Mouse (Mus musculus) retina, postnatal 7 days (tissue): ENCODE data around the gene Mapk8.

ENCODE experiments used
- DNase-seq: peaks from one replicate; pipeline ENCODE4 v3.0.0-alpha.2; 2012; ENCODE audit warnings: low read depth, low spot score

Gene Mapk8

GRCm38 (mm10) chr14:33398065-33398860, 48.7 kb downstream of the Mapk8 start:
- no peak for DNase-seq

- no peak for DNase-seq
Measured at GRCm38 (mm10) chr14:33380830-33381457, 66.0 kb downstream of the Mapk8 start.

DNA sequence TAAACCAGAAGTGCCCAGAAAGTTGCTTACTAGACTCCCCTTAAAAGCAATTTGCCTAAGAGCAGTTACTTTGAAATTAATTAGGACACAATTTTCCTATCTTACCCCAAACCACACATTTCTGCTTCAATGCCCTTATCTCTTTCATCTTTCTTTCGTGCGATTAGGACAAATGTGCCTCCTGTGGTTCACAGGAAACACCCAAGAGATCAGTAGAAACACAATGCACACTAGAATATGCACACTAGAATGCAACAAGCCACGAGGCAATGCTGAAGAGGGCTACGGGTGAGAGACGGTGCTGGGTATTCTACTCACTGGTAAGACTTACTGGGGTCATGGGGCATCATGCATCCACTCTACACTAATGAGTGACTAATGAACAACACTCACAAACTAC, 68.2 kb downstream of the Mapk8 start:
- DNase-seq: no peak

DNA sequence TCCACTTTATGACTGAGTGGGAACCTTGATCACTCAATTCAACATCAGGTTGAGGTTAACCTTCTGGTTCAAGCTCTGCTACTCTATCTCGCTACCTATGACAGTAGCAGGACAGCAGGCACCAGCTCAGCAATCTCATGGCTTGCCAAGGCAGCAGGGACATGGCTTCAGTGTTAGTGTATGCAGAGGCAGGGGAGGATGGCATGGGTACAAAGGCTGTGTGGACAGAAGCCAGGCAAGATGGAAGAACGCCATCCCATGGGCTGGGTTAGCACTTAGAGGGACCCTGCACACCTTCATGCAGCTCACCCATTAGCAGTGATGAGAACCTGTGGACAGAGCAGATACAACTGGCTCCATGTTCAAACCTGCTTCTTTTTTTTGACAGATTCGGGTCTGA, 69.7 kb downstream of the Mapk8 start:
- no peak for DNase-seq

GRCm38 (mm10) chr14:33374089-33374488, 72.9 kb downstream of the Mapk8 start:
- DNase-seq: no peak

DNA sequence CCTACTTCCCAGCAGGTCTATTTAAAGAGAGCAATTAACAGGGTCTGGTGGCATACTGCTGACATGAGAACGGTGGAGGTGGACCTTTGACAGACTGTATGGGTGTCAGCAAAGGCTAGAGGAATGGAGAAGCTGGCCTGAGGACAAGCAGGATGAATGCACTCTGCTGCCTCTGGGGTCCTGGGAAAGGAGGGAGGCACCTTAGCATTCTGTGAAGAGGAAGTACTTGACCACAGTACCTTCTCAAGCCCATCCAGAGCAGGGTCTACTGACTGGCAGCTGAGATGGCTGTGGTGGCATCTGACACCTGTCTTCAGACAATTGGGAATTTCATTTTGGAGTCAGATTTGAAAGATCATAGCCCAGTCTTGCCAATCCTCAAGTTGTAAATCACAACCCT, 73.7 kb downstream of the Mapk8 start:
- DNase-seq: no peak

DNA sequence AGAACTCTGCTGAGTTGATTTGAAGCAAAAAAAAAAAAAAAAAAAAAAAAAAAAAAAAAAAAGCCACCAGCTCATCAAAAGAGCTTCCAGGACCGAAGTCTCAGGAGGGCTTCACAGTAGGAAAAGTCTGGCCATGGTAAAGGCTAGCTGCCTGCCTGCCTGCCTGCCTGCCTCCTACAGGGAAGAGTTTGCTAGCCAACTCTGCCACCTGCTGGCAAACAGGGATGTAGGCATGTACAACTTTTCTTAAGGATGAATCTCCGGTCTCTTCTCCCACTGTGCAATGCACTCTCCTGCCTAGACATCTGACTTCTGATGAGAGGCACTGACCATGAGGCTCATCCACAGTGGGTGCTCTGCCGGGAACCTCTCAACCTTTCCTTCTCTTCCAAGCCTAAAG, 75.7 kb downstream of the Mapk8 start:
- DNase-seq: peak; percentile 54

DNA sequence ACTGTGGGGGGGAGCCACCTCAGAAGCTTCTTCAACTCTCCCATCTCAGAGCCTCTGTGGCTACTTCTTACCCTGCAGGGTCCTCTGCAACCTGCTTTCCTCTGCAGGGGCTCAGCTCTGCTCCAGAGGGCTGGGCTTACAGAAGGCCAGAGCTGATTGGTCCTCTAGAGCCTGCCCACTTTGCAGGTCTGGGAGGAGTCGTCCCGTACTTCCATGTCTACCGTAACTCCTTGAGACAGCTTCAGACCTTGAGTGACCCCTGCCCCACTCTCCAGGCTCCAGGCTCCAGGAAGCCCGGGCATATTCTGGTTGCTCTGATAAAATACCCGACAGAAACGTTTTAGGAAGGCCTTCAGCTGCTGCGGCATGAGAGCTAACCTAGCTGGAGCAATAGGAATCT, 76.9 kb downstream of the Mapk8 start:
- DNase-seq: no peak

- DNase-seq: no peak
Measured at GRCm38 (mm10) chr14:33369375-33369774, 77.6 kb downstream of the Mapk8 start.

DNA sequence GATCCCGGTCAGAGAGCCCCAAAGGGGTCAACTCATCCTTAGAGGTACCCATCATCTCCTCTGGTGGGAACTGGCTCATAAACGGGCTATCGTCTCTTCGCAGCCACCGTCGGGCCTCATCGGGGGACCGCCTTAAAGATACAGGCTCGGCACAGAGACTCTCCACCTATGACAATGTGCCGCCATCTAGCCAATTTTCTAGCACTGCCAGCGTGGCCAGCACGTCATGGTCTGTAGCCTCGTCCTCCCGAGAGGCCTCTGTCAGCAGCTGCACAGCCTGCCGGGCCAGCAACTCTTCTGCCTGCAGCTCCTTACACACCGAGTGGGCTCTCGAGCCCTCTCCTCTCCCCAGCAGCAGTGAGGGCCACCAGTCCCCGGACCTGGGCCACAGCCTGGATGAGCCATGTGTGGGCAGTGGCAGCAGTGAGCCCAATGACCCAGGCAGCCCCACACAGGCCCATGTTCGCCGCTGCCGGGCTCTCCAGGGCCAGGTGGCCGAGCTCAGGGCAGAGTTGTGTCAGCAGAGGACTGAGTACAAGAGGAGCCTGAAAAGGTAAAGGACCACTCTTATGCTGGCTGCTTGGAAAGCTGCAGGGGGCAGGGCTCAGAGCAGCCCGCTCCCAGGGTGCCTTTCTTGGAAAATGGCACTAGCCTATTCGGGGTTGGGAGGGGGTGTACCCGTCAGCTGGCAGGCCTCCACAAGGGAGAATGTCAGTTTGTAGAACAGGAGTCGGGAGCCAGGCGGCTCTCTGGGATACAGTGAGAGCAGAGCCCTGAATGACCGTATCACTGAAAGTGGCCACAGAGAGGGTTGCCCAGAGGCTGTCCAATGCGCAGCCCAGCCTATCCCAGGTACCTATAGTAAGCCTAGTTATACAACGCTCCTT, 79.8 kb downstream of the Mapk8 start:
- no peak for DNase-seq

GRCm38 (mm10) chr14:33364061-33364460, 82.9 kb downstream of the Mapk8 start:
- no peak for DNase-seq

- no peak for DNase-seq
Measured at GRCm38 (mm10) chr14:33363611-33364010, 83.3 kb downstream of the Mapk8 start.

DNA sequence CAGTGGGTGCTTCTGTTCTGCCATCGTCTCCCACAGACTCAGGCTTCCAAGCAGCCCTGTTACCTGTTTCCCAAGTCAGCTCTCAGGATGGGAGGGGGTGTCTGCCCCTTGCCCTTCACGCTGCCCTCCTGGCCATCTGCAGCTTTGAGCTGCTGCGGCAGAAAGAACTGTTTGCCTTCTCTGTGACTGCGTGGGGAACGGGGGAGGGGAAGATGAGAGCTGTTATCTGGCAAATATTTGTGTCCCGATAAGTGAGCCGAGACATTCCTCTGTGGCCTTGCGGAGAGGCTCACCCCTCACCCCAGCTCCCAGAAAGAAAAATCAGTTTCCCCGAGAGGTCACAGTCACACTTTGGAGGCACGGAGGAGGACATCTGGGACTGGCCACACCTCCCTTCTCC, 84.2 kb downstream of the Mapk8 start:
- no peak for DNase-seq

GRCm38 (mm10) chr14:33362122-33362521, 84.8 kb downstream of the Mapk8 start:
- DNase-seq: no peak

- DNase-seq: no peak
Measured at GRCm38 (mm10) chr14:33361546-33361945, 85.4 kb downstream of the Mapk8 start.

DNA sequence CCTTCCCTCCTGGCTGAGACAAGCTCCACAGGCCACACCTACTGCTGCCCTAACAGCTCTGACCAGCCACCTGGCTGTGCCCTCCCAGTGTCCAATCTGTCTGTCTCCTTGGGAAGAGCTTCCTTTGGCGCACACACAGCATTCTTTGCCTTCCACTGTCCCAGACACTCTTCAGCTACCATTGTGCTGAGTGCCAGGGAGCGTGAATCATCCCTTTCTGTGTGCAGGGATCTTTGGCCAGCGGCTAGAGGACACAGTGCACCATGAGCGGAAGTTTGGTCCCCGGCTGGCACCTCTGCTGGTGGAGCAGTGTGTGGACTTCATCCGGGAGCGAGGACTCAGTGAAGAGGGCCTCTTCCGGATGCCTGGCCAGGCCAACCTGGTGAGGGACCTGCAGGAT, 88.1 kb downstream of the Mapk8 start:
- DNase-seq: no peak

DNA sequence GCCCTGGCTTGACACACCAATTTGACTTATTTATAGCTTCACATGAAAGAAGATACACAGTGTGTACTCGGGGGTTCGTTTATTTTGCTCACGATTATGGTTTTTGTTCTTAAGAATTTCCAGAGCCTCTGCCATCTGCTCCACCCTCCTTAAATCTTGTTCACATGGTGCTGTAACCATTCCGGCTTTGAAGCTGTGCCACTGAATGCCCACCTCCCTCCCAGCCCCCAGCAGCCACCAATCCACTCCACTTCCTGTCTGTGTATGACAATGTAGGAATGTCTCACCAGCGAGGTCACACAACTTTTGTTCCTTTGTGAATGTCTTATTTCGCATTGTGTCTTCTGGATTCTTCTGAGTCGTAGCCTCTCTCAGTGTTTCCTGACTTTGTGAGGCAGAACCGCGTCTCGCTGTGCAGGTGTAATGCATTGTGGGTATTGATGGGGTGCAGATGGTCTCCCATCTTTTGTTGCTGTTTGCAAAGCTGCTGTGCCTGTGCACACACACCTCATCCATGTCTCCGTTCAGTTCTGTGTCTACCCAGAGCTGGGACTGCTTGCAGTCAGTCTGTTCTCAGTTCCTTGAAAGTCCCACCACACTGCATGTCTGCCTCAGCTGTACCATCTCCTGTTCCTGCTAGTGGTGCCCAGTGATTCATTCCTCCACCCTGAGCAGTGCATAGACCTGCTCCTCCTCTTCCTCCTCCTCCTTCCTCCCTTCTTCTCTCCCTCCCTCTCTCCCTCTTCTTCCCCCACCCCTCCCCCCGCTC, 89.2 kb downstream of the Mapk8 start:
- DNase-seq: no peak

DNA sequence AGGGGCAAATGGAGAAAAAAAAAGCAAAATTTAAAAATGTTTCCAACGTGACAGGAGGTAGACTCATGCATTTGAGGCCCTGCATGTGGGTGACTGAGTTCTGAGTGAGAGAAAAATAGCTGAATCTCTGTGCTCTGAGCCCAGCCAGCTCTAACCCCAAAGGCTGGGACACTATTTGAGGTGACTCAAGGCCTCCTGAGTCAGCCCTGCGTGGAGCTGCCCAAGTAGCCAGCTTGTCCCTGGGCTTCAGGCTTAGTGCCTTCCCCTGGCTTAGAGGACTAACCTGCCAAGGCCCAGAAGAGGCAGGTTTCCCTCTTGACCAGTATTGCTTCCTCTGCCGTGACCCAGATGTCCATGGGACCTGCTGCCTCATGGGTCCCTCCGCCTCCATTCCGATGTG, 91.7 kb downstream of the Mapk8 start:
- no peak for DNase-seq

DNA sequence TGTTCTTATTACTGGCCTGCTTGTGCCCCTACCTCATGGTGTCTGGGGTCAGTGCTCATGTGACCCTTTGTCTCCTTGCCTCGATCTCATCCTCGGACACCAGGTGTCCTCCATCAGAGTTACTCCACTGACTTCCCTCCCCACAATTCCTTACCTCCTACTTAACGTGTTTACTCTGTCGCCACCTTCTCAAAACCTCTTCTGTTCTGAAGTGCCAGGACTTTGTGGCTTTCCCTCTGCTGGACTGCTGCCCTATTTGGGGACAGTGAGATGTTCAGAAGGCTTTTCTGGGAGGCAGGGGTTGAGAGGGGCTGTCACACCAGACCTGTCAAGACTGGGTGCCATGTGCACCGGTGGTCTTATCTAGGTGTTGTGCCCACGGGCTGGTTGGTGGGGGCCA, 94.1 kb downstream of the Mapk8 start:
- no peak for DNase-seq

DNA sequence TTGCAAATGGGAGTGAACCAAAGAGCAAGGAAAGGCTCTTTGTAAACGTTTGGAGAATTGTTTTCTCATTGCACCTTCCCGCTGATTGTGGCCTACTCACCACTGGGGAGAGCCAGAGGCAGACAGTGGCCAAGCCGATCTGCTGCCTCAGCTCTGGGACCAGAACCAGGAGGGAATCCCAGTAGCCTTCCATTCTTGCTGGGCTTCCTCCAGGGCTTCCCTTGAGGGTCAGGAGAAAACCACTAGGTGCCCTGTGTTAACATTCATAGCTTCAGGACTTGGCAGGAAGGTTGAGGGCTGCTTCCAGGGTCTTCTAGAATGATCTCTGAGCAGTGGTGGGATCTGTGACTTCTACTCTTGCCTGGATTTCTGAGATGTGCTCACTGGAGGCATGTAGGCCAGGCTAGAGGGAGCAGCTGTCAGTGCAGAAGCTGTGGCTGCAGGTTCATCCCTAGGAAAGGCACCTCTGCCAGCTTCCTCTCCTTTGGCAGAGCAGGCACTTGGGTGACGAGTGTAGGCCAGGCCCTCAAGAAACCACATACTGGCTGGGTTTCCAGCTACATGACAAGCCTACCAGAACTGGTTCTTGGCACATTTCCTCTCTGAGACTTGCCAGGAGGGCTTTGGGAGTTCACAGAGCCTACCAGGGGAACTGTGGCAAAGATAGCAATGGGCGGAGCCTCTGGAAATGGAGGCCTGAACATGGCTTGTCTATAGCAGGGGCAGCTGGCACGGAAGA, 94.8 kb downstream of the Mapk8 start:
- DNase-seq: no peak

GRCm38 (mm10) chr14:33351019-33351418, 95.9 kb downstream of the Mapk8 start:
- DNase-seq: no peak
